Mouse (Mus musculus) kidney, postnatal 14 days (tissue): ENCODE measurements around the gene Cbl.
A peak's percentile ranks its signal among the peaks of the same experiment; 100 is the strongest.
"Not testable (repeated sequence)": the region's sequence is repeated elsewhere in the genome, so short reads cannot be mapped to it uniquely, and the experiment has no call there.

Experiments
- DNase-seq: peaks from one replicate; pipeline ENCODE4 v3.0.0; 2022; ENCODE audit warnings: mixed read lengths

Cbl gene

GRCm38 (mm10) chr9:44129633-44130032 lies 104.2 kb downstream of the Cbl start:
- DNase-seq, result no peak

DNA sequence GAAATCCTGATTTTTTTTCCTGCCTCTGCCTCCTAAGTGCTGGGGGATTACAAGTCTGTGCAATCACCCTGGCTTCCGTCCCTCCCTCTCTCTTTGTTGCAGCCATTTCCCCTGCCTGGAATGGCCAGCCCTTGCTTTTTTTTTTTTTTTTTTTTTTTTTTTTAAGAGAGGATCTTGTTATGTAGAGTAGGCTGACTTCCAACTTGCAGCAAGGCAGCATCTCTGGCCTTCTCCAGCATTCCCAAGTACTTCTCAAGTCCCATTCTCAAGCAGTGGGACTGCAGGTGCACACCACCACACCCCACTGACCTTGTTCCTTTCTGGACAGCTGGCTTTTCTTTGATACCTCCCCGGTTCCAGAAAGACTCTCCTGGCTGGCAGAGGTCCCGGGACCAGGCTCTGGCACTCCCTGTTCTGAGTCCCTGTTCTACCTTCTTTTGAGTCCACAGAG lies 106.5 kb downstream of the Cbl start:
- DNase-seq, result peak; percentile 54

DNA sequence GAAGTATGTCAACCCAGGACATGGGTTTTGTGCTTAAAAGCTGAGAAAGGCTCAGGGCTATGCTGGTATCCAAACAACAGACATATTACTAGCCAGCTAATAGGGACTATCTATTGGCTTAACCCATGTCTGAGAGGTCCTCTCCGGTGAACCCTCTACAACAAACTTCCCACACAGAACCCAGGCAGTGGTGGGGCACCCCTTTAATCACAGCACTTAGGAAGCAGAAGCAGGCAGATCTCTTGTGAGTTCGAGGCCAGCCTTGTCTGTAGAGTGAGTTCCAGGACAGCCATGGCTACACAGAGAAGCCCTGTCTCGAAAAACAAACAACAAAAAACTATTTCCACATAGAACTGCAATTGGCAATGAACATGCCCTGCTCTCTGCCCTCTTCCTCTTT lies 107.1 kb downstream of the Cbl start:
- DNase-seq, result no peak

DNA sequence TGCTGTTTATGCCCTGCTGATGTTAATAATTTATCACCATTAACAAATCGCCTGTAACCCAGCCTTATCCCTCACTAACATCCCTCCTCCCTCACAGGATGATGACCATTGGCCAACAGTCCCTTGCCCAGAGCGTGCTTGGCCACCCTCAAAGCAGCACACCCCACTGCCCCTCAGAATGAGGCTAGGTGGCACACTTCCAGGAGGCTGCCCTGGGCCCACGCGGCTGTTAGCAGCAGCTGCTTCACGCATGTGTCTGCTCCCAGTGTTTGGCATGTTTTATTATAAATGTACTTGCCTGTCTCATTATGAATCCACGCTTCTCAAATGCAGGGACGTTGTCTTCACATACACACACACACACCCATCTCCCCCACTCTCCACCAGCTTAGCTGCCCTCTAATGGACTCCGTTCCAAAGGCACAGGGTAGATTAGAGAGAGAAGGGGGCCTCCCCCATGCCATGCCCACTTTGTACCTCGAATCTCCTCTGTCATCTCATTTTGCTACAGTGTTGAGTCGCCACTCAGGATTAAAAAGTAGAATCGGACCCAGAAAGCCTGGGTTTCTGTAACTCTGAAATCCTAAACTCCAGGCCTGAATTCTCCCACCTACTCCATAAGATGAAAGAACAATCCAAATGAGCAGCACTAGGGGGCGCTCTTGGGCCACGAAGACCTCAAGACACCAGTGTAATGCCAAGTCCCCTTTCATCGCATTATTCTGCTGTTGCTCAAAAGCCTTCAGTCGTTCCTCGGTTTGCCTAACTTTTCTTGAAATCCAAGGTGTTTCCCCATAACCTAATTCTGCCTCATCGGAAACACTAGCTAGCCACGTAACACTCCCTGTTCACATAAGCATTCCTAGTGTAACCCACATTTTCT lies 108.1 kb downstream of the Cbl start:
- DNase-seq, result peak; percentile 93

GRCm38 (mm10) chr9:44125026-44125425 lies 108.8 kb downstream of the Cbl start:
- no peak for DNase-seq

DNA sequence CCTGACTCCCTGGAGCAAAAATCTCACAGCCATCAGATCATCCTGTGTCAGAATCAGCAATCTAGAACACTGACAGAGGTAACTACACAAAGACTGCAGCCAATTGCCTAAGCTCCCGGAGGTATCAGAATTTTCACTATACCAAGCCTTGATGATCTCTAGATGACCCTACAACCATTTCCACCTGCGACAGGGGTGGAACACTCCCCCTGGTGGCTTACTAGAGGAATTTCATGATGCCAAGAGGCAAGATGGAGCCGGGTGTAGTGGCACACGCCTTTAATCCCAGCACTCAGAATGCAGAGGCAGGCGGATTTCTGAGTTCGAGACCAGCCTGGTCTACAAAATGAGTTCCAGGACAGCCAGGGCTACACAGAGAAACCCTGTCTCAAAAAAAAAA lies 109.5 kb downstream of the Cbl start:
- DNase-seq, result no peak

DNA sequence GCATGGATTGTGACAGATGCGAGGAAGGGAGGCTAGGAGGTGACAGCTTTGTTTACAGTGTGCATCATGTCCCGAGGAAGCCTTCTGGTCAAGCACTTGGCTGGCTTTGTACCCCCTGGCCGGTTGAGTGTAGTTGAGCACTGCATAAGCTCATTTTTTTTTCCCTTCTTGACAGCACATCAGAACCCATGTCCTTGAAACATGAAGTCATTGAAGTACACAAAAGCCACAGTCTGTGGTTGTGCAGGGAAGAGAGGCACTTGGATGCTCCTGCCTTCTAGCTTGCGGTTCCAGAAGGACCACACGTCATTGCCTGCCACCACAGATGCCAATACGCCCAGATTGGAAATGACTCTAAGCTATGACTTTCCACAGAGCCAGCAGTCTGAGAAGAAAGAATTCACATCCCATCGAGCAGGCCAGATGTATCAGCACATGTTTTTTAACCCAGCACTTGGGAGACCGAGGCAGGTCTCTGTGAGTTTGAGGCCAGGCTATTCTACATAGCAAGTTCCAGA lies 113.8 kb downstream of the Cbl start:
- DNase-seq, result no peak

GRCm38 (mm10) chr9:44119011-44119410 lies 114.8 kb downstream of the Cbl start:
- no peak for DNase-seq

- no peak for DNase-seq
These were observed 117.7 kb downstream of the Cbl start for GRCm38 (mm10) chr9:44116182-44116581.

DNA sequence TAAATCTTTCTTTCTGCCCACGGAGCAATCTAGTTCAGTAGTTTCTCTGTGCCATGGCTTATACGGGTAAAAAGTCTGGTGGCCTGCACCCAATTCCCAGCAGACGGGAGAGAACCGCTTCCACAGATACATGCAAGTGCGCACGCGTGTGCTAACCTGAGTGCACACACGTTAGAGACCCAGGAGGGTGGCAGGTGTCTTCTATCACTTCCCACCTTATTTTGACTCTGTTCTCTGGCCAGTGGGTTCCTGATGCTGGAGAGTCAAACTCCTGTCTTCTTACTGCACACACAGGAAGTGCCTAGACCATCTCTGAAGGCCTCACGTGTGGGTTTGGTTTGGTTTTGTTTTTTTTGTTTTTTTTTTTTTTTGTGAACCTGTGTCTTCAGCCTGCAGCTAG lies 118.2 kb downstream of the Cbl start:
- DNase-seq, result no peak

DNA sequence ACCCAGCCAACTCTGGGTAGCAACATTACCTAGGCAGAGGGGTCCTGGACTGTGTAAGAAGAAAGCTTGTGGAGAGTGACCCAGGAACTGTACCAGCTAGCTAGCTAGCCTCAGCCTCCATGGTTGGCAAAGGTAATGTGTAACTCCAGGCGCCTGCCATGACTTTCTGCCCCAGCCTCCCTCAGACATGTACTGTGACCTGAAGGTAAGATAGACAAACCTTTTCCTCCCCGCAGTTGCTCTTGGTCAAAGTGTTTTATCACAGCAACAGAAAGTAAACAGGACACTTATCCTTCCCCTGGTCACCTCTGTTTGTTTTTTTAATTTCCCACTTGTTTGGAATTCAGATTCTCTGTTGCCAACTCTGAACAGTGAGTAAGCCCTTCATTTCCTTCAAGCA lies 119.4 kb downstream of the Cbl start:
- DNase-seq, result no peak

GRCm38 (mm10) chr9:44113105-44113789 lies 120.6 kb downstream of the Cbl start, which contains the start of the genes Gm49380 and Rnf26:
TSS of gene Gm49380 (minus strand) at chr9:44113500.
TSS of gene Rnf26 (minus strand) at chr9:44113517.
- DNase-seq, result peak; percentile 97

DNA sequence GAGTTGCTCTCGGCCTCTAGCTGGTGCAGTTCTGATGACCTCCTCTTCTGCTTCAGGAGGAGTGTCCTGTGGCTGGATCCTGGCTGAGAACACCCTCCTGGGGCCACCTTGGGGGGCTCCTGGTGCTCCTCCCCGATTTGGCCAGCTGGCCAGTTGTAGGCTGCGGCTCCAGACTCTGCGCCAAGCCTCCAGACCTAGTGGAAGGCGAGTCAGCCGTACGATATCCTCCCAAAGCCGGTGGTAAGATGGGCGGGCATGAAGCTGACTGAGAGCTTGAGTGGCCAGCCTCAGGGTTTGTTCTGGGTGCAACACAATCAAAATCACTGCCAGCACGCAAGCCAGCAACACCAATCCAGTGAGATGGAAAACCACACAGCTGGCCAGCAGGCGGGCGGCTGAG lies 121.9 kb downstream of the Cbl start:
- not testable (repeated sequence) for DNase-seq

DNA sequence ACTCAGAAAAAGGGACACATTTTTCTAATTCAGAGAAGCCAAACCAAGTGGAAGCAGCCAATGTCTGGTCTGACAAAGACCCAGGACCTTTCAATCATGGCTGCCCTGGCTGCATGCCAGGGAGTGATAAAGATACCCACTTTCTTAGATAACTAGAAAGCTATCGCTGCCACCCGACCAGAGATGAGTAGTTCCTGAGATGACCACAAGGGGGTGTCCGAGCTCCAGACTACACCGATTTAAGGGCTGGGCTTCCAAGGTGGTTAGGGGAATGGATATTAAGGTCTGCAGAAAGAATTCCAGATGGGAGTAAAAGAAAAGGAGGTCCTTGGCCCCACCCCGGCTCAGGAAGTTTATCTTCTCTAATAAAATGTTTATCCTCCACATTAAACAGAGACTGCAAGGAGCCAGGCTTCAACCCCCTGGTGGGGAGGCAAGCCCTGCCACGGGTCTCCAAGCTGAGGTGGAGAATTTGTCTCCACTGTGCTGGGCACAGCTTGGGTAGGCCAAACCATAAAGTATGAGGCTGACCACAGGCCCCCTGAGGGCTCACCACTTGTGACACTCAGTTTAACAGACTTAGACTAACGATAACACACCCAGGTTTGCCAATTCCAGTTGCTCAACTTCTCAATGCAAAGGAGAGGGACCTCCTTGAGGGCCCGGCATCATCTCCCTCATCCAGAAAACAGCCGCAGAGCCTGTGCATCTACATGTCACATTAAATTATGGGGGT lies 124.3 kb downstream of the Cbl start:
- peak; percentile 82 for DNase-seq

GRCm38 (mm10) chr9:44108269-44109055 lies 125.4 kb downstream of the Cbl start:
- no peak for DNase-seq

DNA sequence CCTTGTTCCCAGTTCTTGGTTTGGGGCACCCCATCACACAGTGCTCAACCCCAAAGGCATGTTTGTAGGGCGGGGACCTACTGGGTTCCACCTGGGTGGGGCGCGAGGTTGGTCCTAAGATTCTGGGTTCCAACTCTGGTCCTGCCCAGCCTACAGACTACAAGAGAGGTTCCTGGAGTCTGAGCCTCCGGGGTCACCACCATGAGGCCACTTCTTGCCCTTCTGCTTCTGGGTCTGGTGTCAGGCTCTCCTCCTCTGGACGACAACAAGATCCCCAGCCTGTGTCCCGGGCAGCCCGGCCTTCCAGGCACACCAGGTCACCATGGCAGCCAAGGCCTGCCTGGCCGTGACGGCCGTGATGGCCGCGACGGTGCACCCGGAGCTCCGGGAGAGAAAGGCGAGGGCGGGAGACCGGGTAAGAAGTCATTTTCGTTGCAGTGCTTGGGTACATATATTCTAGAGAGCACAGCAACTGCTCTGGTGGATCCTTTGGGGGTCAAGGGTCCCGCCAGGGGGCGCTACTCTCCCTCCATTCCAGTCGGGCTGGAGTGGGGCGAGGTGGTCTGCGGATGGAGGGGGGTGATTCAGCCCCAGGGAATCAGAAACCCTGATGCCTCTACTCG lies 126.2 kb downstream of the Cbl start:
- no peak for DNase-seq

- DNase-seq, result peak; percentile 91
These were observed 126.7 kb downstream of the Cbl start, which contains the start of gene C1qtnf5 for GRCm38 (mm10) chr9:44107110-44107509. TSS of gene C1qtnf5 (plus strand) at chr9:44107245.

DNA sequence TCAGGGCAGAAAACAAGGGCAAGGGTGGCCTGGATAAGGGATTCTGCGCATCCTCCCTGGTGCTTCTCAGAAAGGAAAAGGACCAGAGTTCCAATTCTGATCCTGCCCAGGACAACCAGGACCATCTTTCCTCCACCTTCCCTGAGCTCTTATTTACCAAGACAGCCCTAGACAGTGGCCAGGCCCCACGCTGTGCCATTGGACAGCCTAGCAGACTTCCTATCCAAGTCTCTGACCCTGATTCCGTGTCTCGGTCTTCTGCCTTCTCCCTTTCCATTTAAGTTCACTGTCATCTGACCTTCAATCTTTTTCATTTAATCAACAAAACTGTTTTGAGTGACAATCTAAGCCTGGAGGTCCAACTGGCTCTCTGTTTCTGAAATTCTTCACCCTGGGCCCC lies 127.3 kb downstream of the Cbl start:
- DNase-seq, result no peak

GRCm38 (mm10) chr9:44106182-44106581 lies 127.7 kb downstream of the Cbl start:
- DNase-seq, result no peak

- DNase-seq, result no peak
These were observed 128.1 kb downstream of the Cbl start for GRCm38 (mm10) chr9:44105781-44106180.

DNA sequence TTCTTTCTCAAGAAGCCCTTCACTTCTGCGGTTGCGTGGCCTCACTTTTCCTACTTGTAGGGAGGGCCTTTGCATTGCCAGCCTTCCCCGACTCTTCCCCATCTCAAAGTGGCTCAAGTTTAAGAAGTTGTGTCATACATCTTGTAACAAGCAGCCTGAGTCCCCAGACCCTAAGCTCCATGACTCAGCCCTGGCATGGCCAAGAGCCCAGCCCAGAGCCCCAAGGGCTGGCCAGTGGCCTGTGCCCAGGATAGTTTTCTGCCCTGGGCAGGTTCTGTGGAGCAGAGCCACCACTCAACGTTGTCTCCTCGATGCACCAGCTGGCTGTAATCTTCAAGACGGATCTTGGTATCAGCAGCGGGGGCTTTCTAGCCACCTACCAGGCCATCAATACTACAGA lies 129.0 kb downstream of the Cbl start:
- no peak for DNase-seq

DNA sequence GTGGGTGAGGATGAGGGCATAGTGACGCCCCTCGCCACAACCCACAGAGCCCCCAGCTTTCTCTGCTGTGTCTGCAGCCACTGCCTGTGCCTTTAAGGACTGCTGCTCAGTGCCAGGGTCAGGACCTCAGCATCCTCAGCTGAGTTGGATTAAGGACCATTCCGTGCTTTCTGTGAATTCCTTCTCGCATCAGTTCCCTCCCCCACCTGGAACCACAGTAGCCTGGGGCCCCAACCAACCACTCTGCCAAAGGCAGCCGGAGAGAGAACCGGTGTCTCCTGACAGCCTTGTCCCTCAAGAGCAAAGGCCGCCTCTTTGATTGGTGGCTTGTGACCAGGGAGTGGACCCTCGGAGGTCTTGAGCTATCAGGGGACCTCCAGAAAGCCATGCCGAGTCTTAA lies 132.4 kb downstream of the Cbl start, which contains the start of gene Mfrp:
TSS of gene Mfrp (plus strand) at position 240 of the 400 bp plus-strand sequence.
- DNase-seq, result no peak
